Mouse (Mus musculus): ENCODE measurements around the gene Stox2.

Gene Stox2

GRCm38 (mm10) chr8:47243016-47243630 is 203.0 kb downstream of the Stox2 start:
- no peak for DNase-seq (ENCODE audit: low spot score in 2 of 2)

GRCm38 (mm10) chr8:47242207-47243004 is 203.8 kb downstream of the Stox2 start:
- DNase-seq (ENCODE audit: low spot score in 2 of 2), result no peak

GRCm38 (mm10) chr8:47241421-47242078 is 204.6 kb downstream of the Stox2 start:
- DNase-seq (ENCODE audit: low spot score in 2 of 2), result no peak

GRCm38 (mm10) chr8:47240871-47241270 is 205.3 kb downstream of the Stox2 start:
- no peak for DNase-seq (ENCODE audit: low spot score in 2 of 2)

GRCm38 (mm10) chr8:47240266-47240665 is 205.9 kb downstream of the Stox2 start:
- no peak for DNase-seq (ENCODE audit: low spot score in 2 of 2)

GRCm38 (mm10) chr8:47232081-47232480 is 214.1 kb downstream of the Stox2 start:
- DNase-seq (ENCODE audit: low spot score in 2 of 2), result no peak

- DNase-seq (ENCODE audit: low spot score in 2 of 2), result no peak
Measured at GRCm38 (mm10) chr8:47230057-47230456, 216.1 kb downstream of the Stox2 start.

GRCm38 (mm10) chr8:47221851-47222250 is 224.3 kb downstream of the Stox2 start:
- no peak for DNase-seq (ENCODE audit: low spot score in 2 of 2)

- no peak for DNase-seq (ENCODE audit: low spot score in 2 of 2)
Measured at GRCm38 (mm10) chr8:47221191-47221590, 225.0 kb downstream of the Stox2 start.

- DNase-seq (ENCODE audit: low spot score in 2 of 2), result no peak
Measured at GRCm38 (mm10) chr8:47220390-47220789, 225.8 kb downstream of the Stox2 start.

- DNase-seq (ENCODE audit: low spot score in 2 of 2), result no peak
Measured at GRCm38 (mm10) chr8:47218536-47218935, 227.6 kb downstream of the Stox2 start.

GRCm38 (mm10) chr8:47218021-47218420 is 228.1 kb downstream of the Stox2 start:
- DNase-seq (ENCODE audit: low spot score in 2 of 2), result no peak

GRCm38 (mm10) chr8:47212124-47212523 is 234.0 kb downstream of the Stox2 start:
- DNase-seq (ENCODE audit: low spot score in 2 of 2), result no peak

GRCm38 (mm10) chr8:47211226-47211625 is 234.9 kb downstream of the Stox2 start:
- no peak for DNase-seq (ENCODE audit: low spot score in 2 of 2)

GRCm38 (mm10) chr8:47208246-47208645 is 237.9 kb downstream of the Stox2 start:
- DNase-seq (ENCODE audit: low spot score in 2 of 2), result no peak

- DNase-seq (ENCODE audit: low spot score in 2 of 2), result no peak
Measured at GRCm38 (mm10) chr8:47206640-47207237, 239.4 kb downstream of the Stox2 start.

GRCm38 (mm10) chr8:47205472-47205871 is 240.7 kb downstream of the Stox2 start:
- DNase-seq (ENCODE audit: low spot score in 2 of 2), result no peak

- DNase-seq (ENCODE audit: low spot score in 2 of 2), result no peak
Measured at GRCm38 (mm10) chr8:47196391-47196790, 249.8 kb downstream of the Stox2 start.

- no peak for DNase-seq (ENCODE audit: low spot score in 2 of 2)
Measured at GRCm38 (mm10) chr8:47193321-47193996, 252.7 kb downstream of the Stox2 start.

GRCm38 (mm10) chr8:47191444-47192365 is 254.5 kb downstream of the Stox2 start:
- DNase-seq (ENCODE audit: low spot score in 2 of 2), result no peak

- DNase-seq (ENCODE audit: low spot score in 2 of 2), result no peak
Measured at GRCm38 (mm10) chr8:47185396-47185795, 260.8 kb downstream of the Stox2 start.
